Mouse (Mus musculus): ENCODE measurements at regions not wholly inside any gene's neighbourhood (a gene's known extent, or its start where the extent isn't known, plus 50 kb on each side); places are given as distances from the start of the nearest gene placed in this dataset.

- Histone ChIP-seq H3K9ac (ENCODE audit: low read depth, low read length) (no peak overlapping the region), H3K27me3 (replicated peaks; ENCODE audit: control insufficient read depth, insufficient read depth, low read length) (no peaks in the 10 kb centered on the region), H3K27ac (ENCODE audit: low read depth, low read length) (no peak overlapping the region), H3K4me1 (ENCODE audit: control insufficient read depth, insufficient read depth, low read depth, low read length) (peaks cover 2% of the 10 kb centered on the region; the same call in 1 of the 2 replicates), H3K4me3 (ENCODE audit: low read length) (no peak overlapping the region), H3K9me3 (ENCODE audit: control insufficient read depth, low read length) (no peaks in the 10 kb centered on the region), H3K4me2 (ENCODE audit: low read length) (no peak overlapping the region), H3K36me3 (ENCODE audit: control insufficient read depth, insufficient read depth, low read length) (no peaks in the 10 kb centered on the region)
- ATAC-seq, result no peak
- 92% methylated on average over 4 of the region's 4 CpGs for WGBS
Observed at GRCm38 (mm10) chr3:41288066-41288465, 205.2 kb upstream of the Pgrmc2 start.

GRCm38 (mm10) chr3:41285336-41285735, 202.5 kb upstream of the Pgrmc2 start:
- no peak for ATAC-seq
- 71% methylated on average over 5 of the region's 5 CpGs for WGBS
- Histone ChIP-seq H3K36me3 (ENCODE audit: control insufficient read depth, insufficient read depth, low read length) (no peaks in the 10 kb centered on the region), H3K4me1 (ENCODE audit: control insufficient read depth, insufficient read depth, low read depth, low read length) (peaks cover 2% of the 10 kb centered on the region; the same call in 1 of the 2 replicates), H3K27ac (ENCODE audit: low read depth, low read length) (no peak overlapping the region), H3K9me3 (ENCODE audit: control insufficient read depth, low read length) (no peaks in the 10 kb centered on the region), H3K27me3 (replicated peaks; ENCODE audit: control insufficient read depth, insufficient read depth, low read length) (no peaks in the 10 kb centered on the region), H3K4me3 (ENCODE audit: low read length) (no peak overlapping the region), H3K4me2 (ENCODE audit: low read length) (no peak overlapping the region), H3K9ac (ENCODE audit: low read depth, low read length) (no peak overlapping the region)

GRCm38 (mm10) chr3:41284897-41285296, 202.1 kb upstream of the Pgrmc2 start:
- H3K4me2 ChIP-seq (ENCODE audit: low read length), result no peak overlapping the region
- no peaks in the 10 kb centered on the region for H3K36me3 ChIP-seq (ENCODE audit: control insufficient read depth, insufficient read depth, low read length)
- peak; percentile 65 for ATAC-seq
- H3K4me3 ChIP-seq (ENCODE audit: low read length), result no peak overlapping the region
- H3K27me3 ChIP-seq (replicated peaks; ENCODE audit: control insufficient read depth, insufficient read depth, low read length), result no peaks in the 10 kb centered on the region
- no peaks in the 10 kb centered on the region for H3K9me3 ChIP-seq (ENCODE audit: control insufficient read depth, low read length)
- peaks cover 2% of the 10 kb centered on the region; the same call in 1 of the 2 replicates for H3K4me1 ChIP-seq (ENCODE audit: control insufficient read depth, insufficient read depth, low read depth, low read length)
- WGBS, result 24% methylated on average over 13 of the region's 13 CpGs
- no peak overlapping the region for H3K27ac ChIP-seq (ENCODE audit: low read depth, low read length)
- H3K9ac ChIP-seq (ENCODE audit: low read depth, low read length), result no peak overlapping the region

GRCm38 (mm10) chr3:41282431-41283037, 199.7 kb upstream of the Pgrmc2 start:
- H3K36me3 ChIP-seq (ENCODE audit: control insufficient read depth, insufficient read depth, low read length), result no peaks in the 10 kb centered on the region
- H3K4me1 ChIP-seq (ENCODE audit: control insufficient read depth, insufficient read depth, low read depth, low read length), result peaks cover 2% of the 10 kb centered on the region; the same call in 1 of the 2 replicates
- no peak overlapping the region for H3K27ac ChIP-seq (ENCODE audit: low read depth, low read length)
- no peak overlapping the region for H3K4me2 ChIP-seq (ENCODE audit: low read length)
- H3K27me3 ChIP-seq (replicated peaks; ENCODE audit: control insufficient read depth, insufficient read depth, low read length), result no peaks in the 10 kb centered on the region
- peaks cover 3% of the 10 kb centered on the region for H3K9me3 ChIP-seq (ENCODE audit: control insufficient read depth, low read length)
- WGBS, result 43% methylated on average over 8 of the region's 8 CpGs
- ATAC-seq, result peak; percentile 58
- H3K4me3 ChIP-seq (ENCODE audit: low read length), result no peak overlapping the region
- no peak overlapping the region for H3K9ac ChIP-seq (ENCODE audit: low read depth, low read length)

GRCm38 (mm10) chr3:41276096-41276495, 193.2 kb upstream of the Pgrmc2 start:
- no peak overlapping the region for H3K9ac ChIP-seq (ENCODE audit: low read depth, low read length)
- peaks cover 3% of the 10 kb centered on the region for H3K9me3 ChIP-seq (ENCODE audit: control insufficient read depth, low read length)
- no peaks in the 10 kb centered on the region for H3K27me3 ChIP-seq (replicated peaks; ENCODE audit: control insufficient read depth, insufficient read depth, low read length)
- H3K4me1 ChIP-seq (ENCODE audit: control insufficient read depth, insufficient read depth, low read depth, low read length), result no peaks in the 10 kb centered on the region
- H3K4me3 ChIP-seq (ENCODE audit: low read length), result no peak overlapping the region
- H3K27ac ChIP-seq (ENCODE audit: low read depth, low read length), result no peak overlapping the region
- H3K36me3 ChIP-seq (ENCODE audit: control insufficient read depth, insufficient read depth, low read length), result no peaks in the 10 kb centered on the region
- 88% methylated on average over 9 of the region's 9 CpGs for WGBS
- no peak overlapping the region for H3K4me2 ChIP-seq (ENCODE audit: low read length)
- no peak for ATAC-seq

GRCm38 (mm10) chr3:41268516-41268915, 185.7 kb upstream of the Pgrmc2 start:
- Histone ChIP-seq H3K36me3 (ENCODE audit: control insufficient read depth, insufficient read depth, low read length) (no peaks in the 10 kb centered on the region), H3K4me3 (ENCODE audit: low read length) (no peak overlapping the region), H3K4me1 (ENCODE audit: control insufficient read depth, insufficient read depth, low read depth, low read length) (no peaks in the 10 kb centered on the region), H3K9ac (ENCODE audit: low read depth, low read length) (no peak overlapping the region), H3K27me3 (replicated peaks; ENCODE audit: control insufficient read depth, insufficient read depth, low read length) (no peaks in the 10 kb centered on the region), H3K27ac (ENCODE audit: low read depth, low read length) (no peak overlapping the region), H3K4me2 (ENCODE audit: low read length) (no peak overlapping the region), H3K9me3 (ENCODE audit: control insufficient read depth, low read length) (no peaks in the 10 kb centered on the region)
- WGBS, result 91% methylated on average over 4 of the region's 4 CpGs
- no peak for ATAC-seq

GRCm38 (mm10) chr3:41266216-41266615, 183.4 kb upstream of the Pgrmc2 start:
- Histone ChIP-seq H3K27me3 (replicated peaks; ENCODE audit: control insufficient read depth, insufficient read depth, low read length) (no peaks in the 10 kb centered on the region), H3K4me2 (ENCODE audit: low read length) (no peak overlapping the region), H3K4me3 (ENCODE audit: low read length) (no peak overlapping the region), H3K9me3 (ENCODE audit: control insufficient read depth, low read length) (no peaks in the 10 kb centered on the region), H3K27ac (ENCODE audit: low read depth, low read length) (no peak overlapping the region), H3K36me3 (ENCODE audit: control insufficient read depth, insufficient read depth, low read length) (no peaks in the 10 kb centered on the region), H3K9ac (ENCODE audit: low read depth, low read length) (no peak overlapping the region), H3K4me1 (ENCODE audit: control insufficient read depth, insufficient read depth, low read depth, low read length) (no peaks in the 10 kb centered on the region)
- ATAC-seq, result no peak
- 68% methylated on average over 6 of the region's 6 CpGs for WGBS

GRCm38 (mm10) chr3:41265399-41265798, 182.6 kb upstream of the Pgrmc2 start:
- H3K4me1 ChIP-seq (ENCODE audit: control insufficient read depth, insufficient read depth, low read depth, low read length), result no peaks in the 10 kb centered on the region
- no peaks in the 10 kb centered on the region for H3K9me3 ChIP-seq (ENCODE audit: control insufficient read depth, low read length)
- H3K27me3 ChIP-seq (replicated peaks; ENCODE audit: control insufficient read depth, insufficient read depth, low read length), result no peaks in the 10 kb centered on the region
- H3K36me3 ChIP-seq (ENCODE audit: control insufficient read depth, insufficient read depth, low read length), result no peaks in the 10 kb centered on the region
- H3K4me3 ChIP-seq (ENCODE audit: low read length), result no peak overlapping the region
- H3K9ac ChIP-seq (ENCODE audit: low read depth, low read length), result no peak overlapping the region
- H3K27ac ChIP-seq (ENCODE audit: low read depth, low read length), result no peak overlapping the region
- WGBS, result 91% methylated on average over 3 of the region's 3 CpGs
- no peak overlapping the region for H3K4me2 ChIP-seq (ENCODE audit: low read length)
- ATAC-seq, result no peak

- H3K4me2 ChIP-seq (ENCODE audit: low read length), result no peak overlapping the region
- H3K4me1 ChIP-seq (ENCODE audit: control insufficient read depth, insufficient read depth, low read depth, low read length), result no peaks in the 10 kb centered on the region
- no peaks in the 10 kb centered on the region for H3K9me3 ChIP-seq (ENCODE audit: control insufficient read depth, low read length)
- H3K9ac ChIP-seq (ENCODE audit: low read depth, low read length), result no peak overlapping the region
- no peaks in the 10 kb centered on the region for H3K27me3 ChIP-seq (replicated peaks; ENCODE audit: control insufficient read depth, insufficient read depth, low read length)
- no peak overlapping the region for H3K4me3 ChIP-seq (ENCODE audit: low read length)
- no peak overlapping the region for H3K27ac ChIP-seq (ENCODE audit: low read depth, low read length)
- 71% methylated on average over 6 of the region's 6 CpGs for WGBS
- no peak for ATAC-seq
- no peaks in the 10 kb centered on the region for H3K36me3 ChIP-seq (ENCODE audit: control insufficient read depth, insufficient read depth, low read length)
Observed at GRCm38 (mm10) chr3:41258291-41258690, 175.4 kb upstream of the Pgrmc2 start.
